20 mouse cellular contexts compared by ENCODE assay signal in genomic region chr9:14835335-14836075, GRCm38 (mm10). TPM values are rescaled to one million over a fixed set of nuclear protein-coding genes. Genes with fewer than 3 reads are reported as not detected.
DNase-seq lines count a peak whose midpoint lies in the region; ATAC-seq and TF ChIP-seq lines count a peak whose summit lies in the region.
"Had no signal": no experiment of that assay in that cellular context is flagged by ENCODE, and none has a peak within 500 bp of the region (broad histone marks: within the 10 kb centered on the region; RNA-seq: fewer than 3 reads in every experiment).

No protein-coding gene starts in this region.

- no peak overlapping the region for H3K27ac ChIP-seq in liver, embryonic 14.5 days
- H3K27ac ChIP-seq in liver, embryonic 11.5 days (ENCODE audit: low read depth, low read length): no peak overlapping the region
- H3K27ac ChIP-seq in liver, embryonic 15.5 days (replicated peaks): 0 out of 2 replicates have a peak overlapping the region, but pooled peaks have one; percentile 15
- H3K27ac ChIP-seq: embryonic facial prominence, embryonic 13.5 days; midbrain, embryonic 15.5 days had no signal

- no peak overlapping the region for H3K4me2 ChIP-seq in liver, embryonic 14.5 days (ENCODE audit: low read depth)
- H3K4me2 ChIP-seq in liver, embryonic 11.5 days: no peak overlapping the region
- no peak overlapping the region for H3K4me2 ChIP-seq in liver, embryonic 15.5 days
- H3K4me2 ChIP-seq: embryonic facial prominence, embryonic 13.5 days; heart, embryonic 11.5 days; midbrain, embryonic 15.5 days had no signal

- no peak for TF ChIP-seq EP300 in liver, embryonic 14.5 days (IDR thresholded peaks at IDR 0.05; ENCODE audit: low read depth)

- H3K4me1 ChIP-seq in liver, embryonic 14.5 days (replicated peaks; ENCODE audit: control insufficient read depth in 2 of 2, insufficient read depth in 2 of 2, low read length in 1 of 2): no peaks in the 10 kb centered on the region
- H3K4me1 ChIP-seq in liver, embryonic 11.5 days (replicated peaks; ENCODE audit: control insufficient read depth, insufficient read depth, low read length): no peaks in the 10 kb centered on the region
- H3K4me1 ChIP-seq in liver, embryonic 15.5 days (replicated peaks): no peaks in the 10 kb centered on the region
- H3K4me1 ChIP-seq: megakaryocyte, embryonic 14.5 days had no signal

- H3K9me3 ChIP-seq in liver, embryonic 14.5 days (ENCODE audit: control insufficient read depth, low read length): no peaks in the 10 kb centered on the region
- no peaks in the 10 kb centered on the region for H3K9me3 ChIP-seq in liver, embryonic 11.5 days (ENCODE audit: control insufficient read depth, low read length)
- H3K9me3 ChIP-seq in liver, embryonic 15.5 days (replicated peaks): no peaks in the 10 kb centered on the region
- H3K9me3 ChIP-seq: embryonic facial prominence, embryonic 13.5 days; megakaryocyte, embryonic 14.5 days; midbrain, embryonic 15.5 days had no signal

- ATAC-seq in liver, embryonic 14.5 days (ENCODE audit: insufficient read depth): 0 out of 2 replicates have a peak, but pooled peaks have one; percentile 8
- no peak for ATAC-seq in liver, embryonic 11.5 days (replicated peaks; ENCODE audit: low FRiP score)
- no peak for ATAC-seq in liver, embryonic 15.5 days (ENCODE audit: insufficient read depth)
- peak; percentile 98 for ATAC-seq in neutrophil, adult 5-6 weeks (ENCODE audit: extremely low read depth, insufficient number of reproducible peaks, low FRiP score, poor library complexity, severe bottlenecking)
- ATAC-seq: hindbrain, embryonic 16.5 days; midbrain, embryonic 15.5 days had no signal

- intact Hi-C loops in heart, postnatal 14 days (cut with DNase I): no loop called here

- peak in 1 of 3 experiments; percentile 7 for DNase-seq in liver, embryonic 14.5 days (ENCODE audit: low read depth in 3 of 3, low spot score in 3 of 3)
- no peak for DNase-seq in liver, embryonic 11.5 days (ENCODE audit: low spot score)
- DNase-seq in c-Kit-positive CD71-negative TER-119-negative erythroid progenitor cells, embryonic 14.5 days (ENCODE audit: low read depth): peak; percentile 24
- DNase-seq in embryo, embryonic 9.5 days (ENCODE audit: extremely low spot score): no peak
- no peak for DNase-seq in heart, postnatal 14 days
- DNase-seq: adrenal gland, postnatal 10 days; cerebellum, adult 8-10 months; kidney, adult 2 months; kidney, postnatal 25 days; layer of hippocampus, adult 9-11 months; thymus, postnatal 14 days had no signal

- peaks cover 29% of the 10 kb centered on the region for H3K36me3 ChIP-seq in liver, embryonic 14.5 days (replicated peaks; ENCODE audit: control insufficient read depth, insufficient read depth, low read depth)
- peaks cover 25% of the 10 kb centered on the region for H3K36me3 ChIP-seq in liver, embryonic 11.5 days (ENCODE audit: control insufficient read depth, insufficient read depth, low read length)
- H3K36me3 ChIP-seq in liver, embryonic 15.5 days (replicated peaks): peaks cover 56% of the 10 kb centered on the region
- H3K36me3 ChIP-seq: midbrain, embryonic 15.5 days had no signal

- no peak overlapping the region for H3K4me3 ChIP-seq in liver, embryonic 14.5 days (ENCODE audit: insufficient read depth in 1 of 2, low read depth in 2 of 2, low read length in 2 of 2)
- no peak overlapping the region for H3K4me3 ChIP-seq in liver, embryonic 11.5 days (ENCODE audit: low read depth, low read length)
- no peak overlapping the region for H3K4me3 ChIP-seq in liver, embryonic 15.5 days (replicated peaks)
- H3K4me3 ChIP-seq: embryonic facial prominence, embryonic 13.5 days; megakaryocyte, embryonic 14.5 days; midbrain, embryonic 15.5 days had no signal

- H3K27me3 ChIP-seq in liver, embryonic 14.5 days (ENCODE audit: control insufficient read depth, insufficient read depth, low read length): no peaks in the 10 kb centered on the region
- H3K27me3 ChIP-seq in liver, embryonic 11.5 days (replicated peaks; ENCODE audit: control insufficient read depth, insufficient read depth, low read length): no peaks in the 10 kb centered on the region
- no peaks in the 10 kb centered on the region for H3K27me3 ChIP-seq in liver, embryonic 15.5 days
- H3K27me3 ChIP-seq: embryonic facial prominence, embryonic 13.5 days; megakaryocyte, embryonic 14.5 days; midbrain, embryonic 15.5 days had no signal

- no peak overlapping the region for H3K9ac ChIP-seq in liver, embryonic 14.5 days (replicated peaks)
- H3K9ac ChIP-seq in liver, embryonic 11.5 days (ENCODE audit: low read depth, low read length): no peak overlapping the region
- H3K9ac ChIP-seq in liver, embryonic 15.5 days: no peak overlapping the region
- H3K9ac ChIP-seq: embryonic facial prominence, embryonic 13.5 days; midbrain, embryonic 15.5 days had no signal

- WGBS in liver, embryonic 14.5 days (ENCODE audit: insufficient replicate concordance): 76% methylated on average over 6 of the region's 6 CpGs
- 90% methylated on average over 6 of the region's 6 CpGs for WGBS in liver, embryonic 11.5 days
- 76% methylated on average over 6 of the region's 6 CpGs for WGBS in liver, embryonic 15.5 days (ENCODE audit: insufficient replicate concordance)

- TF ChIP-seq CTCF in liver, embryonic 14.5 days (IDR thresholded peaks at IDR 0.05; ENCODE audit: low read depth): no peak

RNA-seq across cellular contexts. Expression of gene Gpr83, which starts 24.5 kb away (rescaled TPM):
- not detected in 2 replicates for polyA plus RNA-seq in liver, embryonic 14.5 days (2012; rRNA removed)
- not detected in 2 replicates for polyA plus RNA-seq in liver, embryonic 14.5 days (2014; fragmentation: Nextera tagmentation; extraction: Ambion mirVana)
- polyA plus RNA-seq in liver, embryonic 11.5 days (2014; fragmentation: Nextera tagmentation; extraction: Ambion mirVana): not detected in 2 replicates
- 0.03 and 0.05 TPM in 2 replicates for polyA plus RNA-seq in liver, embryonic 15.5 days (2015; fragmentation: Nextera tagmentation; extraction: Ambion mirVana)
- 1.0 and 1.2 TPM in 2 replicates for total RNA-seq in neutrophil, adult 5-6 weeks (2017)
- under 1 TPM in 1 of 2 experiments, not detected in 1; 0.07 TPM for total RNA-seq in heart, postnatal 14 days (2021)
- total RNA-seq: gastrocnemius, adult 8-10 months; heart, postnatal 25 days had no signal
- polyA plus RNA-seq: heart, embryonic 11.5 days had no signal

RNA-seq across cellular contexts. Expression of gene Ankrd49, which starts 50.8 kb away (rescaled TPM):
- 8.3 and 13.6 TPM in 2 replicates for polyA plus RNA-seq in liver, embryonic 14.5 days (2012; rRNA removed)
- 28.4 and 29.5 TPM in 2 replicates for polyA plus RNA-seq in liver, embryonic 14.5 days (2014; fragmentation: Nextera tagmentation; extraction: Ambion mirVana)
- polyA plus RNA-seq in liver, embryonic 11.5 days (2014; fragmentation: Nextera tagmentation; extraction: Ambion mirVana): 65.1 and 67.8 TPM in 2 replicates
- polyA plus RNA-seq in liver, embryonic 15.5 days (2015; fragmentation: Nextera tagmentation; extraction: Ambion mirVana): 21.2 and 23.2 TPM in 2 replicates
- total RNA-seq in neutrophil, adult 5-6 weeks (2017): 29.8 and 31.3 TPM in 2 replicates
- total RNA-seq in heart, postnatal 14 days (2021): 1 to 10 TPM; 8.0 to 8.1 TPM

RNA-seq across cellular contexts. Expression of gene Mre11a, which starts 51.1 kb away (rescaled TPM):
- 4.1 and 7.1 TPM in 2 replicates for polyA plus RNA-seq in liver, embryonic 14.5 days (2012; rRNA removed)
- polyA plus RNA-seq in liver, embryonic 14.5 days (2014; fragmentation: Nextera tagmentation; extraction: Ambion mirVana): 12.9 and 15.2 TPM in 2 replicates
- polyA plus RNA-seq in liver, embryonic 11.5 days (2014; fragmentation: Nextera tagmentation; extraction: Ambion mirVana): 33.5 and 41.9 TPM in 2 replicates
- polyA plus RNA-seq in liver, embryonic 15.5 days (2015; fragmentation: Nextera tagmentation; extraction: Ambion mirVana): 11.4 and 12.4 TPM in 2 replicates
- total RNA-seq in neutrophil, adult 5-6 weeks (2017): 23.6 TPM in 2 replicates
- total RNA-seq in heart, postnatal 14 days (2021): 1 to 10 TPM; 8.1 to 8.9 TPM

Comparison
In these comparisons a context has a peak if more than half of its experiments do, and no peak if none do; other contexts are left out.
1. ATAC-seq: peak in liver, embryonic 14.5 days (single experiment) and neutrophil, adult 5-6 weeks (single experiment); none in liver, embryonic 11.5 days (single experiment) and liver, embryonic 15.5 days (single experiment).